Mouse (Mus musculus) left cerebral cortex, adult 6 months (tissue): ENCODE results near the gene N4bp2. TPM values are rescaled to one million over a fixed set of nuclear protein-coding genes. Genes with fewer than 3 reads are reported as not detected.

Experiments used
- long read RNA-seq, 2 experiments: library from polyadenylated mRNA; unstranded; transcript quantifications; one replicate each; pipeline ENCODE4 v2.0.0; 2019 to 2020
- polyA plus RNA-seq: library from polyadenylated mRNA; unstranded; fragments of <200 nt; fragmentation: Nextera tagmentation; gene quantifications from 2 replicates; pipeline ENCODE4 v1.2.3, GENCODE M21; 2021

The N4bp2 gene
- 0.88 and 0.99 TPM in 2 replicates for polyA plus RNA-seq
- long read RNA-seq, experiment 1, partial matches to known transcripts = 1 of 3 reads
- long read RNA-seq, experiment 1, other reads (novel, unspliced or antisense) = 2 of 3 reads
- long read RNA-seq, experiment 2, partial matches to known transcripts = 1 of 2 reads
- long read RNA-seq, experiment 2, other reads (novel, unspliced or antisense) = 1 of 2 reads

DNA sequence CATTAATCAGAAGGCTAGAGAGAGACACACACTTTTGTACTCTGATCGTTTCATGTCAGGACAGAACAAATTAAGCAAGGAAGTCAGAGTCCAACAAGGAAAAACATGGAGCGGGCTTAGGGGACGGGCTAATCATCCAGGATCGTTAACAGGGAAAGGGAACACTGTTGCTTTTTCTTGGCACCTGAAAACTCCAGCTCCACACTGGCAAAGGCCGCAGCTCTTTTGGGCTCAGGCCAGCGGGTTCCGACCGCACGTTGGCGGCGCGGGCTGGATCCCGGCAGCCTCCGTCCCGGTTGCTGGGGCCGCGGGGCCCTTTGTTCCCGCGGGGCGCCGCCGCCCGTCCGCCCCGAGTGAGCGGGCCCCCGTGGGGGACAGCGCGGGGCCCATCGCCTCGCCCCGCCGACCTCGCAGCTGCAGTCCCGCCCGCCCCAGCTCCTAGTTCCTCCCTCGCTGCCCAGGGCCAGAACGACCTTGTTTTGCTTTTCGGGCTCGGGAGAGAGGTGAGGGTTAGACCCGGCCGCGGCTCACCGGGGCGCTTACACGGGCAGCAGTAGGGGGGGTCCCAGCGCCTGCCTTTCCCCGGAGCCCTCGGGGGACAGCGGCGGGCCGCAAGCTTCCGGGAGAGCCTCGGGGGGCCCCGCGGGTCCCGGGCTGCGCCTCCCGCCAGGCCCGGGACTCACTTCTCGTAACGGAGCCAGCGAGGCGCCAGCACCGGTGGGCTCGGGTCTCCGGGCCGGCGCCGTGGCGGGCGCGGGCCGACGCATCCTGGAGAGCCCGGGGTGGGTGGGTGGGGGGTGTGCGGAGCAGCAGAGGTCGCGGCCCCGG is at the start of gene N4bp2:
Gene N4bp2, plus strand, starts transcription at position 434 of the 828 bp plus-strand sequence.

DNA sequence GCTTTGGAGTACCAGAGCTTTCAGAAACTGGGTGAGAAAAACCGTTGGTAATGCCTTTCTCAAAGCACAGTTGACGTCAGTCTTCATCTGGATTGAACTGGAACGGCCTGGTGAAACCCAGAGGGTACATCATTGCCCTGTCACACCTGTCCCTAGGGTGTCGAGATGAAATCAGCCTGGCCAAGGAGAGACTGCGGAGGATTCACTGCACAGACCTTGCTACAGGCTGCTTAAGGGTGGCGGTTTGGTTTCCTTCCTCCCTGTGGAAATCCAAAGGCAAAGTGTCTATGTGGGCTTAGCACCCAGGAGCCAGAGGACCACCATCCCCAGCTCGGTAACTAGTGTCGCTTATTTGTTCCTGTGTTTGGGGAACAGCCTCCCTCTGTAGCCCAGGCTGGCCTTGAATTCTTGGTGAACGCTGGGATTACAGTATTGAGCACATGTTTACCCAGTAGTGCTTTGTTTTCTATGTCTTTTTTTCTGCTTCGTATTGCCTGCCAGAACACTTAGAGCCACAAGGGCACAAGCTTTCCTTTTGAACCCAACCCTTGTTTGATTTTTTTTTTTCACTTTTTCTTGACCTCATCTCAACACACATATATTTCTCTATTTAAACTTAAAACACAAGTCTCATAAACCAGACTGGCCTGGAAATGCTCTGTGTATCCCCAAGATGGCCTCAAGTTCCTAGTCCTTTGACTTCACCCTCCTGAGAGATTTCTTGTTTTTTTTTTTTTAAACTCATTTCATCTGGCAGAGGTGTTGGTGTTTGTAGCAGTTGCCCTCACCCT is 98.0 kb downstream of the N4bp2 start, which contains the start of gene Rhoh:
Gene Rhoh, plus strand, starts transcription at position 60 of the 791 bp plus-strand sequence.

Other genes starting within 250 kb of the N4bp2 start
- gene Smim14, start 226.3 kb upstream of the N4bp2 start, polyA plus RNA-seq = 214 and 251 TPM in 2 replicates
- gene Ube2k, start 226.3 kb upstream of the N4bp2 start, polyA plus RNA-seq = 73.2 and 74.7 TPM in 2 replicates
- 6.0 and 18.4 TPM in 2 replicates for gene Pds5a, start 65.2 kb upstream of the N4bp2 start, polyA plus RNA-seq
- 1.1 and 1.4 TPM in 2 replicates for gene Rhoh, start 97.7 kb downstream of the N4bp2 start, polyA plus RNA-seq
- gene Chrna9, start 171.4 kb downstream of the N4bp2 start, polyA plus RNA-seq = not detected in 2 replicates
- gene 9130230L23Rik, start 240.8 kb downstream of the N4bp2 start, polyA plus RNA-seq = not detected in 2 replicates